Mouse (Mus musculus) megakaryocyte, embryonic 14.5 days (primary cell): ENCODE data around the gene Wdr5.

ENCODE experiments used
- FLI1 ChIP-seq: IDR thresholded peaks from 2 replicates; pipeline ENCODE4 v1.6.1; 2012; ENCODE audit warnings: low read length, inconsistent platforms, mixed read lengths
- GATA1 ChIP-seq: IDR thresholded peaks from 3 replicates; pipeline ENCODE4 v1.6.1; 2012; ENCODE audit warnings: mixed read lengths, low read length, inconsistent platforms, borderline replicate concordance

DNA sequence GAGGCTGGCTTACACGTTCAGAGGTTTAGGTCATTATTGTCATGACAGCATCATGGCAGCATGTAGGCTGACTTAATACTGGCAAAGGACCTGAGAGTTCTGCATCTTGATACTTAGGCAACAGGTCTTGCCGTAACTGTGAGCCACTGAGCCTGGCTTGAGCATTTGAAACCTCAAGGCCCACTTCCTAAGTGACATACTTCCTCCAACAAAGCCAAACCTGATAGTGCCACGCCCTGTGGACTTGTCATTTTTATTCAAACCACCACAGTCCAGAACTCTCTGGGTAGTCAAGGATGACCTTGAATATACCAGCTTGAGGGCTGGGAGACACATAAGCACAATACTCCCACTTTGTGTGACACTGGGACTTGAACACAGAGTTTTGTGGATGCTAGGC lies 2.0 kb upstream of the Wdr5 start:
- no peak for TF ChIP-seq FLI1
- TF ChIP-seq GATA1 = no peak
